Mouse (Mus musculus) cerebellum, adult 2 months (tissue): ENCODE measurements at regions not wholly inside any gene's neighbourhood (a gene's known extent, or its start where the extent isn't known, plus 50 kb on each side); places are given as distances from the start of the nearest gene placed in this dataset.

Experiments used
- CTCF ChIP-seq: fragments of 200-500 bp; IDR thresholded peaks from 2 replicates; pipeline ENCODE4 v1.5.1; 2011; ENCODE audit warnings: low read depth, mild to moderate bottlenecking, control low read depth, low read length, moderate library complexity, borderline replicate concordance; ENCODE audit not compliant: insufficient read depth
- POLR2A ChIP-seq: fragments of 200-500 bp; IDR thresholded peaks from 2 replicates; pipeline ENCODE4 v1.6.1; 2011; ENCODE audit warnings: low read length, control low read depth, borderline replicate concordance; ENCODE audit not compliant: insufficient read depth

DNA sequence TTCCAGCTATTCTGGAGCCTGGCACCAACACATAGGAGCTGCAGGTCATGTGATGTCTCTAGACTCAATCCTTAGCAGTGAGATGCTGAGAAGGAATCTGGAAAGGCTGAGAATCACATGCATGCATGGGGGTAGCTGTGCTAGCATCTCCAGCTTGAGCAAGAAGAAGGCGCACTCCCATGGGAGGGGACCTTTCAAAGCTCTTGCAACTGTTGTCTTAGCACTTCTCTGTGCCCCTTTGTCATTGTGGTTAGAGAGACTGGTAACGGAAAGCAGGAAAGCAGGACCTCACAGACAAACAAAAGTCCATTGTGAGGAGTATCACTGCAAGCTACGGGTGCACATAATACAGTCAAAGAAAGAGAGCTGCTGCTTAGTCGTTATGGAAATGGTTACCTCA is 634.5 kb downstream of the Efna5 start:
- no peak for TF ChIP-seq CTCF
- TF ChIP-seq POLR2A = no peak
